Mouse (Mus musculus) stomach, embryonic 14.5 days (tissue): Measurements from ENCODE around the gene Slc39a13. TPM values are rescaled to one million over a fixed set of nuclear protein-coding genes. Genes with fewer than 3 reads are reported as not detected.

Experiments used
- ATAC-seq: fragments of 200-750 bp; cut with Nextera tagmentation; 2 replicates; pipeline ENCODE4 v1.8.0; 2017; ENCODE audit warnings: low read depth, moderate TSS enrichment; ENCODE audit not compliant: insufficient number of reproducible peaks, insufficient read depth, low FRiP score
- H3K27ac ChIP-seq: fragments of 300-500 bp; sonication (generic); 2 replicates; pipeline ENCODE4 v1.5.1; 2014; ENCODE audit warnings: mild to moderate bottlenecking, low read length, moderate library complexity, mixed read lengths
- H3K27me3 ChIP-seq: fragments of 300-500 bp; sonication (generic); 2 replicates; pipeline ENCODE4 v1.6.1; 2014; ENCODE audit warnings: low read length, control low read depth, mixed read lengths; ENCODE audit not compliant: control insufficient read depth, insufficient read depth
- H3K36me3 ChIP-seq: fragments of 300-500 bp; sonication (generic); 2 replicates; pipeline ENCODE4 v1.6.1; 2014; ENCODE audit warnings: mild to moderate bottlenecking, control low read depth, low read length, moderate library complexity, mixed read lengths; ENCODE audit not compliant: control insufficient read depth, insufficient read depth
- H3K4me1 ChIP-seq: fragments of 300-500 bp; sonication (generic); 2 replicates; pipeline ENCODE4 v1.6.1; 2014; ENCODE audit warnings: low read length, control low read depth, mixed read lengths; ENCODE audit not compliant: control insufficient read depth, insufficient read depth
- H3K4me2 ChIP-seq: fragments of 300-500 bp; sonication (generic); replicated peaks from 2 replicates; pipeline ENCODE4 v1.6.1; 2014; ENCODE audit warnings: low read depth, low read length, control low read depth
- H3K4me3 ChIP-seq: fragments of 300-500 bp; sonication (generic); 2 replicates; pipeline ENCODE4 v1.5.1; 2014; ENCODE audit warnings: low read depth, low read length, control low read depth
- H3K9ac ChIP-seq: fragments of 300-500 bp; sonication (generic); replicated peaks from 2 replicates; pipeline ENCODE4 v1.6.1; 2014; ENCODE audit warnings: low read depth, mild to moderate bottlenecking, control low read depth, low read length, moderate library complexity, mixed read lengths
- H3K9me3 ChIP-seq: fragments of 300-500 bp; sonication (generic); 2 replicates; pipeline ENCODE4 v1.6.1; 2016; ENCODE audit warnings: low read depth, low read length, control low read depth; ENCODE audit not compliant: control insufficient read depth
- WGBS: fragments of 180-500 bp; shearing (Covaris S2); extraction: QIAGEN DNeasy Blood & Tissue Kit; methylation state at CpG from one replicate; pipeline ENCODE4 v1.1.7; 2014; 5-methylcytosine and 5-hydroxymethylcytosine counted together
- polyA plus RNA-seq: library from polyadenylated mRNA; unstranded; fragments of >200 nt; fragmentation: Nextera tagmentation; extraction: Ambion mirVana; gene quantifications from 2 replicates; pipeline ENCODE4 v1.2.1, GENCODE M21; 2014

Gene Slc39a13
- polyA plus RNA-seq, 1 experiment from 2014 or later: 45.8 TPM

DNA sequence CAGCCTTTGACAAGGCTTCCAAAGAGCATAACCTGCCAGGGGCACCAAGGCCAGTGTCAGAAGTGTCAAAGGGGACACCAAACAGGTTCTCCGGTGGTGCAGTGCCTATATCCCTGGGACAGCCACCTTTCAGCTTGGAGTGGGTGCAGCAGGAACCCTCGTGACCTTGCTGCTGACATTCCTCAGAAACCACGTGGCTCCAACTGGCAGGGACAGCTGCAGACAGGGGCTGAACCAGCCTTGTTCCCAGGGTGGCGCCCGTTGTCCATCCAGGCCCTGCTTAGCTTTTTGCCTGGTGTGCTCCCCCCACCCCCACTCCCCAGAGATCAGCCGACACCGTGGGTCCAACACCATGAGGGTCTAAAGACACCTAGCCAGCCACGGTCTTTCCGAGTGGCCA is 34.8 kb downstream of the Slc39a13 start, which contains the start of gene Rapsn:
Gene Rapsn (plus strand): TSS at position 236 of the 400 bp plus-strand sequence.
- Histone ChIP-seq H3K4me2 (no peak within 1 kb of the TSS), H3K4me1 (no peaks in the 10 kb centered on the region), H3K9ac (no peak within 1 kb of the TSS), H3K9me3 (no peaks in the 10 kb centered on the region), H3K4me3 (no peak within 1 kb of the TSS), H3K27me3 (no peaks in the 10 kb centered on the region), H3K36me3 (no peaks in the 10 kb centered on the region), H3K27ac (no peak within 1 kb of the TSS)
- WGBS: 55% methylated on average over 9 of the region's 9 CpGs
- ATAC-seq: peak; percentile 24; the same call in 1 of the 2 replicates

DNA sequence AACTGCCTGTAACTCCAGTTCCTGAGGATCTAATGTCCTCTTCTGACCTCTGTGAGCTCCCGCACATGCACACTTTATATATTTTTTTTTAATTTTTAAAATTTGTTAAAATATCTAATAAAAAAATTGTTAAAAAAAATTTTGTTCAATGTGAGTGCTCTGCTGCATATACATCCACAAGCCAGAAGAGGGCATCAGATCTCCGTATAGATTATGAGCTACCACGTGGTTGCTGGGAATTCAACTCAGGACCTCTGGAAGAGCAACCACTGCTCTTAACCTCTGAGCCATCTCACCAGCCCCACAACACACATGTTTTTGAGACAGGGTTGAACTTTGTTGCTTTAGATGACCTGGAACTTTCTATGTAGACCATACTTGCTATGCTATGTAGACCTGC is 37.2 kb downstream of the Slc39a13 start:
- ATAC-seq: no peak
- H3K27ac ChIP-seq: no peak overlapping the region
- no peaks in the 10 kb centered on the region for H3K36me3 ChIP-seq
- no peak overlapping the region for H3K4me2 ChIP-seq
- H3K4me3 ChIP-seq: no peak overlapping the region
- no peaks in the 10 kb centered on the region for H3K27me3 ChIP-seq
- no peaks in the 10 kb centered on the region for H3K4me1 ChIP-seq
- no peaks in the 10 kb centered on the region for H3K9me3 ChIP-seq
- H3K9ac ChIP-seq: no peak overlapping the region
- 21% methylated on average over 3 of the region's 3 CpGs for WGBS

DNA sequence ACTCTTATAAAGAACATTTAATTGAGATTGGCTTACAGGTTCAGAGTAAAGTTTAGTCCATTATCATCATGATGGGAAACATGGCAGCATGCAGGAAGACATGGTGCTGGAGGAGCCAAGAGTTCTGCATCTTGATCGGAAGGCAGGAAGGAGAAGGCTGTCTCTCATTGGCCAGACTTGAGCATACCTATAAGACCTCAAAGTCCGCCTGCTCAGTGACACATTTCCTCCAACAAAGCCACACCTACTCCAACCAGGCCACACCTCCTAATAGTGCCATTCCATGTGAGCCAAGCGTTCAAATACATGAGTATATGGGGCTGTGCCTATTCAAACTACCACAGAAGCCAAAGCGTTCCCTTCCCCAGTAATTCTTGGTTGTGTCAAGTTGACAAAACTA is 39.0 kb downstream of the Slc39a13 start:
- 85% methylated on average over 4 of the region's 4 CpGs for WGBS
- no peak overlapping the region for H3K4me2 ChIP-seq
- H3K9me3 ChIP-seq: no peaks in the 10 kb centered on the region

DNA sequence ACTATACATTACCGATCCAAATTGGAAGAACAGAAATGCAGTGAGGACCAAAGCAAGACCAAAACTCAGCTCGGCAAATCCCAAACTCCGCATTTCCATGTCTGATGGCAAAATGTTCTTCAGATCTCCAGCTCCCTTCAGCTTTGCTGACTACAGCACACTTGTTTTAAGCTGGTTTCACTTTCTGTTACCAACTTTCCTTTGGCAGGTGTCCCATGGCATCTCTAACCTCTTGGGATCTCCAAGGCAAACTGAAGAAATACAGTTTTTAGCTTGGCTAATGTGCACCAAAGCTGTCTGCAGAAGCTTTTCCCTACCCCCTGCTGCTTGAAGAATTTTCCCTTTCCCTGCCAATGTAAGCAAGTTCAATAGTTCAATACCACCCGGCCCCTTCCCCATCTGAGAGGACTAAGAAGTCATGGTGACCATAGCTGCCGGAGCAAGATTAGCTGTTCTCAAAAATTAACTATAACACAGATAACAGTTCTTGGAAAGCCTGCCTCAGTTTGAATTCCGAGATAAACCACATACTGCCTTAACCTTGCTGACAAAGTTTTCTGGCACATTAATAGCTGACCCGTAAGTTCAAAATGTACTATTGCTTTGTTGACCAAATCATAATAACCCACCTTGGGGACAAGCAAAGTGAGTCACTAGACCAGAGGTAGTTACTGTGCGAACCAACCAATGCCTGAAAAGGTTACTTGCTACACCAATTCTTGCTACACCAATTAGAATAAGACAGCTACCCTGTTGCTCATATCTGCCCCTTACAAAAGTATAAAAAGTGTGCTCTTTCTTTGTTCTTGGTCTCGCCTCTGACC is 42.6 kb downstream of the Slc39a13 start:
- Histone ChIP-seq H3K27me3 (no peaks in the 10 kb centered on the region), H3K4me1 (no peaks in the 10 kb centered on the region), H3K4me3 (no peak overlapping the region), H3K27ac (no peak overlapping the region), H3K9me3 (no peaks in the 10 kb centered on the region), H3K36me3 (no peaks in the 10 kb centered on the region), H3K4me2 (no peak overlapping the region), H3K9ac (no peak overlapping the region)
- 85% methylated on average over 9 of the region's 9 CpGs for WGBS
- no peak for ATAC-seq

More for the DNA sequence above, 39.0 kb downstream of the Slc39a13 start:
- H3K9ac ChIP-seq: no peak overlapping the region
- H3K4me3 ChIP-seq: no peak overlapping the region
- ATAC-seq: no peak
- no peaks in the 10 kb centered on the region for H3K4me1 ChIP-seq
- H3K36me3 ChIP-seq: no peaks in the 10 kb centered on the region
- H3K27ac ChIP-seq: no peak overlapping the region
- H3K27me3 ChIP-seq: no peaks in the 10 kb centered on the region

DNA sequence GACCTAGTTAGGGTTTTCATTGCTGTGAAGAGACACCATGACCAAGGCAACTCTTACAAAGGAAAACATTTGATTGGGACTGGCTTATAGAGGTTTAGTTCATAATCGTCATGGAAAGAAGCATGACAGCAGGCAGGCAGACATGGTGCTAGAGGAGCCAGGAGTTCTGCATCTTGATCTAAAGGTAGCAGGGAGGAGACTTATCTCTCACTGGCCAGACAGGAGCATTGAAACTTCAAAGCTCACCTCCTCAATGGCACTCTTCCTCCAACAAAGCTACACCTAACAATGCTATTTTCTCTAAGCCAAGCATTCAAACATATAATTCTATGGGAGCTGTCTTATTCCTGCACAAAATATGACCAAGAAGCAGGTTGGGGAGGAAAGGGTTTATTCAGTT is 43.7 kb downstream of the Slc39a13 start:
- no peak overlapping the region for H3K9ac ChIP-seq
- H3K4me1 ChIP-seq: no peaks in the 10 kb centered on the region
- H3K9me3 ChIP-seq: no peaks in the 10 kb centered on the region
- no peak for ATAC-seq
- H3K27ac ChIP-seq: no peak overlapping the region
- WGBS: 81% methylated on average over 1 of the region's 1 CpGs
- no peak overlapping the region for H3K4me2 ChIP-seq
- H3K4me3 ChIP-seq: no peak overlapping the region
- no peaks in the 10 kb centered on the region for H3K36me3 ChIP-seq
- H3K27me3 ChIP-seq: no peaks in the 10 kb centered on the region

DNA sequence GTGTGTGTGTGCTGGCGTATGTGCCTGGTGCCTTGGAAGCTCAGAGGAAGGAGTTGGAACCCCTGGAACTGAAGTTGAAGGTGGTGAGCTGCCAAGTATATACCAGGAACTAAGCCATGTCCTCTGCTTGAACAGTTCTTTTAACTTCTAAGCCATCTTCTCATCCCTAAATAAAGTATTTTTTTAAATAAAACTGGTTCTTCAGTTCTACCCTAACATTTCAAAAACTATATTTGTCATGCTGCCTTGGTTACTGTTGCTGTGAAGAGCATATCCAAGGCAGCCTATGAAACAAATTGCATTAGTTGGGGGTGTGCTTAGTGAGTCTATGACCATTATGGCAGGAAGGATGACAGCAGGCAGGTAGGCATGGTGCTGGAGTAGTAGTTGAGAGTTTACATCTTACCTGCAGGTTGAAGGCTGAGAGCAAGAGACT is 45.1 kb downstream of the Slc39a13 start:
- WGBS: 82% methylated on average over 1 of the region's 1 CpGs
- no peak for ATAC-seq

DNA sequence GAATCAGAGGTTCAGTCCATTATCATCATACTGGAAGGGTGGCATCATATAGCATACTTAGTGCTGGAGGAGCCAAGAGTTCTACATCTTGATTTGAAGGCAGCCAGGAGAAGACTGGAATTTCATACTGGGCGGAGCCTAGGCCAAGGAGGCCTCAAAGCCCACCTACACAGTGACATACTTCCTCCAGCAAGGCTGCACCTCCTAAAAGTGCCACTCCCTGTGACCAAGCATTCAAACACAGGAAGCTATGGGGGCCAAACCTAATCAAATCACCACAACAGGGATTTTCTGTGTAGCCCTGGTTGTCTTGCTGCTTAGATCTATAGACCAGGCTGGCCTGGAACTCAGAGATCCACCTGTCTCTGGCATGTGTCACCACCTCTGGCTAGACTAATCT is 46.3 kb downstream of the Slc39a13 start:
- H3K9ac ChIP-seq: no peak overlapping the region
- ATAC-seq: no peak
- no peaks in the 10 kb centered on the region for H3K4me1 ChIP-seq
- H3K36me3 ChIP-seq: peaks cover 10% of the 10 kb centered on the region; the same call in 1 of the 2 replicates
- no peak overlapping the region for H3K4me2 ChIP-seq
- no peak overlapping the region for H3K27ac ChIP-seq
- H3K4me3 ChIP-seq: no peak overlapping the region
- WGBS: 86% methylated on average over 1 of the region's 1 CpGs
- no peaks in the 10 kb centered on the region for H3K27me3 ChIP-seq
- H3K9me3 ChIP-seq: no peaks in the 10 kb centered on the region

More for the DNA sequence above, 45.1 kb downstream of the Slc39a13 start:
- Histone ChIP-seq H3K4me2 (no peak overlapping the region), H3K27ac (no peak overlapping the region), H3K4me1 (no peaks in the 10 kb centered on the region), H3K27me3 (no peaks in the 10 kb centered on the region), H3K9ac (no peak overlapping the region), H3K4me3 (no peak overlapping the region), H3K36me3 (peaks cover 7% of the 10 kb centered on the region; the same call in 1 of the 2 replicates), H3K9me3 (no peaks in the 10 kb centered on the region)

DNA sequence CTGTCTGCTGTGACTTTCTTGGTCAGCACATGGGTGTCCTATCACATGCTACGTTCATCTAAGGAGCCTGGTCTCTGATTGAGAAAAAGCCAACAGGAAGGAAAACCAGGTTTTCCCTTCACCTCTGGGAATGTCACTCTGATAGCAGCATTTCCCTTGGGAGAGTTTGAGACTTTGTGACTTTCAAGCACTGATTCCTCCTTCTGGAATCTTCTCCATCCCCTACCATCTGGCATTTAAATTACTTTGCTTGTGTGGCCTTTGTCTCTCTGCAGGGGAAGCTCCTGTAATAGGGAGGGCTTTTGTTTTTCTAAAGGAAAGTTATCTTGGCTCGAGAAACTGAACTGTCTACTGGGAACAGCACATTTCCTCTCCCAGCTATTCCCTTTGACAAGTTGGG is 47.1 kb downstream of the Slc39a13 start:
- WGBS: 70% methylated on average over 2 of the region's 2 CpGs

More for the DNA sequence above, 47.1 kb downstream of the Slc39a13 start:
- no peak overlapping the region for H3K4me3 ChIP-seq
- no peak overlapping the region for H3K4me2 ChIP-seq
- no peak for ATAC-seq
- no peak overlapping the region for H3K27ac ChIP-seq
- no peaks in the 10 kb centered on the region for H3K4me1 ChIP-seq
- H3K9ac ChIP-seq: no peak overlapping the region
- H3K27me3 ChIP-seq: no peaks in the 10 kb centered on the region
- peaks cover 13% of the 10 kb centered on the region; the same call in 1 of the 2 replicates for H3K36me3 ChIP-seq
- no peaks in the 10 kb centered on the region for H3K9me3 ChIP-seq
